Mouse (Mus musculus) spleen, postnatal 4 days (tissue): ENCODE measurements around the gene Mad1l1.
A peak's percentile ranks its signal among the peaks of the same experiment; 100 is the strongest.

Experiments
- DNase-seq, 2 experiments: peaks; one replicate each; pipeline ENCODE4 v3.0.0; 2022; ENCODE audit warnings: low spot score in 2 of 2

The Mad1l1 gene

GRCm38 (mm10) chr5:140062316-140062715, 259.0 kb downstream of the Mad1l1 start:
- DNase-seq = no peak

- DNase-seq = no peak
These were observed 260.0 kb downstream of the Mad1l1 start for GRCm38 (mm10) chr5:140061296-140061879.

GRCm38 (mm10) chr5:140056291-140056690, 265.1 kb downstream of the Mad1l1 start:
- no peak for DNase-seq

- DNase-seq = no peak
These were observed 265.9 kb downstream of the Mad1l1 start for GRCm38 (mm10) chr5:140055431-140055830.

- no peak for DNase-seq
These were observed 267.7 kb downstream of the Mad1l1 start for GRCm38 (mm10) chr5:140053626-140054025.

- no peak for DNase-seq
These were observed 268.9 kb downstream of the Mad1l1 start for GRCm38 (mm10) chr5:140052405-140052804.

GRCm38 (mm10) chr5:140045453-140045852, 275.9 kb downstream of the Mad1l1 start:
- no peak for DNase-seq

GRCm38 (mm10) chr5:140043002-140043401, 278.4 kb downstream of the Mad1l1 start:
- no peak for DNase-seq

GRCm38 (mm10) chr5:140042002-140042611, 279.2 kb downstream of the Mad1l1 start:
- no peak for DNase-seq

- no peak for DNase-seq
These were observed 280.3 kb downstream of the Mad1l1 start for GRCm38 (mm10) chr5:140041055-140041454.

GRCm38 (mm10) chr5:140037587-140038233, 283.6 kb downstream of the Mad1l1 start:
- no peak for DNase-seq

GRCm38 (mm10) chr5:140035641-140036040, 285.7 kb downstream of the Mad1l1 start:
- DNase-seq = no peak

- DNase-seq = peak in 1 of 2 experiments; percentile 52
These were observed 286.4 kb downstream of the Mad1l1 start for GRCm38 (mm10) chr5:140035025-140035330.

- DNase-seq = peak in 1 of 2 experiments; percentile 55
These were observed 286.9 kb downstream of the Mad1l1 start for GRCm38 (mm10) chr5:140034300-140035024.

GRCm38 (mm10) chr5:140026366-140026765, 295.0 kb downstream of the Mad1l1 start:
- no peak for DNase-seq

GRCm38 (mm10) chr5:140025301-140025700, 296.1 kb downstream of the Mad1l1 start:
- no peak for DNase-seq

GRCm38 (mm10) chr5:140023941-140024500, 297.3 kb downstream of the Mad1l1 start:
- no peak for DNase-seq

- DNase-seq = no peak
These were observed 298.5 kb downstream of the Mad1l1 start for GRCm38 (mm10) chr5:140022861-140023260.

- DNase-seq = no peak
These were observed 299.6 kb downstream of the Mad1l1 start for GRCm38 (mm10) chr5:140021755-140022154.

GRCm38 (mm10) chr5:140019616-140020015, 301.7 kb downstream of the Mad1l1 start:
- DNase-seq = no peak

- DNase-seq = no peak
These were observed 302.6 kb downstream of the Mad1l1 start for GRCm38 (mm10) chr5:140018780-140019179.

- no peak for DNase-seq
These were observed 304.5 kb downstream of the Mad1l1 start for GRCm38 (mm10) chr5:140016896-140017295.
